Mouse (Mus musculus) adrenal gland, postnatal 36 days (tissue): ENCODE measurements around the gene Nap1l4. TPM values are rescaled to one million over a fixed set of nuclear protein-coding genes. Genes with fewer than 3 reads are reported as not detected.

Source experiments
- DNase-seq, 2 experiments: peaks; one replicate each; pipeline ENCODE4 v3.0.0; 2021; ENCODE audit warnings: mixed read lengths in 1 of 2
- microRNA-seq: library from miRNA; unstranded; fragments of <30 nt; microRNA quantifications from one replicate; pipeline ENCODE4 v1.2.0, GENCODE M21; 2021
- total RNA-seq, 2 experiments: library from RNA; stranded (reverse); gene quantifications; 2 replicates each; pipeline ENCODE4 v1.2.3; 2021

Nap1l4 gene
- total RNA-seq, 2 experiments from 2014 or later = 149 to 150 TPM

DNA sequence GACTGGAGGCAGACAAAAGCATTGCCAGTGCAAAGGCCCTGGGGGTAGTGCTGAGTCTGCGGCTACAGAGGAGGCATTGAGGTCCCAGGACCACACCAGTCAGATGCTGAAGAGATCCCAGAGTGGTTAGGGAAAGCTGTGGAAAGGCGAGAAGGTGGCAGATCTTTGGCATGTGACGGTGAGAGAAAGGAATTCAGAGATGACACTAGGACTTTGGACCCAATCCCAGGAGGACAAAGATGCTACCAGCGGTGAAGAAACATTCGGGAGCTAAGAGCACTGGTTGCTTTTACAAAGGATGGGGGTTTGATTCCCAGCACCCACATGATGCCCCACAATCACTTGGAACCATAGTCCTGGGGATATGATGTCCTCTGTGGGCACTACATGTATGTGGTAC lies 71.1 kb downstream of the Nap1l4 start:
- no peak for DNase-seq

DNA sequence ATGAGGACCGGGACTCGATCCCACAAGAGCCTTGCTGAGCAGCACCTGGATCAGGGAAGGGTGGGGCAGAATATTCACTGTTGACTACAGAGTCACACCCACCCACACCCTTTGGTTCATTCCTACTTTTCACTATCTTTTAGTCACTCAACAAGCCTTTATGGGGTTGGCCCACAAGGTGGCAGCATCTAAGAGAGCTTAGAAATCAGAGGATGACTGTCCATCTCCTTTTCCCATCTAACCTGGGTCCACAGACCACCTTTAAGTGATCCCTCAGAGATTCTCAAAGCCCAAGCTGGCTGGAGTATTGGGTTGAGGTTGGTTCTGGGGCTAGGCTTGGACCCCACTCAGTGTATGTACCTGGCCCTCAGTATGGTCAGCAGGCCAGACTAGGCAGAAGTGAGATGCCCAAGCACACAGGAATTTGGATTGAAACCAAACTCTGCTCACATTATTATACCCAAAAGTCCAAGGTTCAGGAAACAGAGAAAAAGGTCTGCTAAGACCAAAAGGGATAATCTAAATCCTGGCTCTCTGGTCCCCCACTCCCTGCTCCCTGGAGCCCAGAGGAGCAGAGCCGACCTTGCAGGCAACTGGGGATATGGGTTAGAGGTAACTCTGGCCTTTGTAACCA lies 72.1 kb downstream of the Nap1l4 start:
- no peak for DNase-seq

DNA sequence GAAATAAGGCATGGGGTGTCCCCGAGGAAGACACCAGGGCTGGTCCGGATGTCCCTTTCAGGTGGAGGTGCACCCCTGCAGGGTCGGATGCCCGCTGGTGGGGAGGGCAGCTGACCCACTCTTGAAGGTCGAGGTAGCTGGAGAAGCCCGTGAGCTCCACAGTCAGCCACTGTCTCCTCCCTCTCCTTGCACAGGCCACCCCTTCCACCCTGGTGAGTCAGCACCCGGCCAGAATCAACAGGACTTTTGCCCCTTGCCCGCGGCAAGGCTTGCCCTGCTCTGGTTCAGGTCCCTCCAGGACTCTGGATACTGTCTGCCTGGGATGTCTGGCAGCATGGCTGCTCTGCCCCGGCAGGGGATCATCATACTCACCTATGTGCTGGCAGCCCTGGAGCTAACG lies 73.0 kb downstream of the Nap1l4 start:
- peak; percentile 64 to 76 for DNase-seq

DNA sequence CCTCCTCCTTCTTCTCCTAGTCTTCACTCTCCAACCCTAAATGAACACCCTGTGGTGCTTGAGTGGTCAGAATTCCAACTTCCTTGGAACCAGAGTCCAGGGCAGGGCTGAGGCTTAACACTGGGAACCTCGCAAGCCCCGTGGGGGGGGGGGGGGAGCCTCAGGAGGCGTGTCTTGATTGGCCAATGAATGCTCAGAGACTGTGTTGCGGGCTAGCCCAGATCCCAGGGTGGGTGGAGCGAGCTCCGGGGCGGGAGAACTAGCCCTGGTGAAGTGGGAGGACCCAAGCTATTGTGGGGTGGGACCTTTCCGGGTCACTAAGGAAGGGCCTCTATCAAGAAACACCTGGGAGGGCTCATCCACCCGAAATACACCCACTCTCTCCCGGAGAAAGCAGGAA lies 74.1 kb downstream of the Nap1l4 start:
- no peak for DNase-seq

DNA sequence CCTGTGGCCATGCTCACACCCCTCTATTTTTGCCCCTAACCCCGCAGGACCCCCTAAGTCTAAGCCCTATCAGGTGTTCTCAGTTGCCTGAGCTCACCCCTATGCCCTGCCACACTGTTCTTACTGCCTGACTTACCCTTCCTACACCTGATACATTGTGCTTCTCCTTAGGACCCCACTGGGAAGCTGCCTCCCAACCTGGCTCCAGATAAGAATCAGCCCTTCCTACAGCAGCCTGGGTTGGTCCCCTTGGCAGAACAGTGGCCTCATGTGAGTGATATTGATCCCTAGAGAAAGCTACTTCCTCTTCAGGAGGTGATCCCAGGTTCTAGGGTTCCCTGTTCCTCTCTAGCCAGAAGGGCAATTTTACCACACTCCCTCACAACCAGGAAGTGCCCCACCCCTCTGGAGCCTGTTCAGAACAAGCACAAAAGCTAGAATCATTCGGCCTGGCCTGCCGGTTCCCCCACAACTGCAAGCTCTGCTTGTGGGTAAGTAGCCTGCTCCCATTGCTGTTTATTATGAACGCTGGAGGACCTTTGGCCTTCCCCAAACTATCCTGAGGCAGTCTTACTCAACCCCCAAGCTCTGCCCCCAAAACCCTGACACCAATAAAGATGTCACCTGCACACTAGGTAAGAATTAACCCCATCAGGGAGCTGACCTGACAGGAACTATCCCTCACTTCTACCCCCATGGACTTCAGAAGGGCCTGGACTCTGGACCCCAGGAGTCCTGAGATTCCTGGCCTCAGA lies 75.4 kb downstream of the Nap1l4 start, which contains the start of gene Slc22a18:
TSS of gene Slc22a18 (plus strand) at position 390 of the 755 bp plus-strand sequence.
- no peak for DNase-seq

DNA sequence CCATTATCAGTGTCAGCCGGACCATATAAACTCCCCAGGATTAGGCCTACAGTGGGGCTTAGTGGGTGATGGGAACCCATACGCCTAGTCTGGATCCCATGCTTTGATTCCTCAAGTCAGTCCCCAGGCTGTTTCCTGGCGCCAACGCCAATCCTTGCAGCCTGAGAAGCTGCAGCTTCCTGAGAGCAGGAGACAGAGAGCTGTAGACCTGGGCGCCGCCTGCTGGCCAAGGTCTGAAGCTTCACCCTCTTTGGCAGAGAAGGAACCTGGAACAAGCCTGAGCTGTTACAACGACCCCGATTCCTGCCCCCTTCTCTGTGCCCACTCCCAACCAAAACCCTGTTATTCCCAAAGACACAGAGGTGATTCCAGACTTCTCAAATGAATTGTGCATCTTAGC lies 79.0 kb downstream of the Nap1l4 start:
- DNase-seq = peak; percentile 82 to 88

DNA sequence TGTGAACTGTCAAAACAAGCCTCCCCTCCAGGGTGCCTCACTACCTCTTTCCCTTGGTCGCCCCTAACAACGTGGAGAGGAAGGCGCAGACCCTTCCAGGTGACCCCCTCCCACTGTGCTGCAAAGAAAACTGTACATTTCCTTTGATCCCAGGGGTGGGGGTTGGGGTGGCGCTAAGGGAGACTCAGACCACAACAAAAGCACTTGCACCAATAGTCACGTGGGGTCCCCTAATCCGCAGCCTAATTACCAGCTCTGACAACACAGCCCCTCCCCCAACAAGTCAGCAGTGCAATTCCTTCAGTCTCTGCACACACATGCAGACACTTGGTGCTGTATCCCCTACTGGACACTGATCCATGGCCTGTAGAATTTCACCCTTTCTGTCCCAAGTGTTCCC lies 81.2 kb downstream of the Nap1l4 start:
- DNase-seq = no peak

DNA sequence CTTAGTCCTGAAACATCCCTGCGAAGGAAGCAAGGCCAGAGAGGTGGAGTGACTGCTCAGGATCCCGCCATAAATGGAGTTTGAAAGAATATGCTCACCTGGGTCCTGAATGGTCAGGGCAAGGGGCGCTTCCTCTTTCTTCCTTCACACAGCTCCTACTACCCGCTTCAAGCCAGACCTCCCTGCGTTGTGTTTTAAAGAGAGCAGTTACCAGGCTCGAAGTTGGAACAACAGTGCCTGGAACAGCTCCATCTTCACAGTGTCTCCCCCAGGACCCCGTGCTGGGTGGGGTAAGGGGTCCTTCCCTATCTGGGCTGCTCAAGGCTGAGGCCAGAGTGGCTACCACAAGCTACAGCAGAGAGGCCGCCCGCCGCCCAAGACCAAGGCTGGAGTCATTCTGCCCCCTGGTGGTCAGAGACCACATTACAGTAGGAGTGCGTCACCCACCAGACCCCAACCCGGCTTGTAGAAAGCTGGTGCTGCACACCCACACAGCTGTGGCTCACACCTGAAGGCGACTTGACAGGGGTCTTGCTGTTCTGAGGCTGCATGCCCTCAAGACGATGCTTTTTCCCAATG lies 82.7 kb downstream of the Nap1l4 start:
- DNase-seq = peak; percentile 84 to 85

DNA sequence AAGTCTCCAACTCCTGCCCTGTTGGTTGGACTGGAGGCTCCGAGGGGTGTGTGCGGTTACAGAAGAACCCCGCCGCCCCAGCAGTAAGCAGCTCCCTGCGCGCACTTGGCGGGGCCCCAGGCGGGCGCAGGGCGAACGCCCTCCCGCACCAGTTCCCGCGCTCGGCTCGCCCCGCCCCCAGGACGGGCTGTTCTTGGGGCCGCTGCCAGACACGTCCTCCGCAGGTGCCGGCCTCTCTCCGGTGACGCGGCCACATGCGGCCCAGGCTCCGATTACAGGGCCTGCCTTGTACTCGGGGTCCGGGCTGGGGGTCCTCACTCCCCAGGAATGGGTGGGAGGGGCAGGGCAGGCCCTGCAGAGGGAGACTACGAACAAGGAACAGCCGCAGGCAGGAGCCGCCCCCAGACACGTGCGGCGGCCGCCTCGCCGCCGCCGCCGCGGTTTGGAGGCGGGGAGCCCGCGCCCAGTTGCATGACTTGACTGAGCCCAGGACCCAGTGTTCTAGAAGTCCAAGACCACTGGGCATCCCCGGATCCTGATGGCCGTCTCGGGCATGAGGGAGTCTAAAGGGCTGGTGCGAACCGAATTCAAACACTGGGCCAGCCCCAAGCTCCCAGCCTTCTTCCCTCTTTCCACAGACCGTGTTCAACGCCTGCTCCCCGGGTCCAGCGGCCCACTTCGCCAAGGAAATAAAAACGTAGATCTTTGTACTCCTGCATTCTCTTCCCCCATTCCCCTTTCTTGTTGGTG lies 83.9 kb downstream of the Nap1l4 start:
- peak; percentile 73 to 82 for DNase-seq

DNA sequence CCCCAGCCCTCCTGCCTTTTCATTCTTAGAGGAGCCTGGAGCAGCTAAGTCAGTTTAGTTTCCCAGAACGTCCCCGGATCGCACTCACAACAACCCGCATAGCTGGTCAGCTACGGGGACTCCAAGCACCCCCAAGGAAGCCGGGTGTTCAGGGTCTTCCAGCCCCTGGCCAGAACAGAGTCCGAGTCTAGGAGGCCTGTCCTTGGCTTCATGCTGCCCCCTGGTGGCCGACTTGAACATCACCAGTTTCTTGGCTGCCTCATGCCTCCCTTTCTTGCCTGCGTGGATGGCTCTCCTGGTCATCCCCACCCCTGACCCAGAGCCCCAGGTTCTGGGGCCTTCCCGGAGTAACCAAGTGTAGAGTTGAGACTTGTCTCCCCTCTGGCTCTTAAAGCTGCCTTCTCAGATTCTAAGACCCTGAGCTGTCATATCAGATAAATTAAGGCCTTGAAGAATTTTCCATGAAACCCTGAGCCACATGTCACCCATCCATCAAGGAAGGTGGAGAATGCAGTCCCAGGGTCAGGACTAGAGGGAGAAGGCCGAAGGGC lies 85.0 kb downstream of the Nap1l4 start:
- DNase-seq = peak; percentile 82 to 91

Small RNA genes lying within 50 kb of the gene (microRNA-seq; reads per million reads assigned to microRNA genes)
- gene Mir7064 = 1.00 reads per million

Other genes with a start within 250 kb of the Nap1l4 start
- 100 to 1,000 TPM; 242 to 645 TPM for gene Cdkn1c, start 88.1 kb downstream of the Nap1l4 start, total RNA-seq
- 1 to 10 TPM; 1.4 to 1.5 TPM for gene Slc22a18, start 75.4 kb downstream of the Nap1l4 start, total RNA-seq
- gene Phlda2, start 46.0 kb downstream of the Nap1l4 start, total RNA-seq = 1 to 10 TPM in 1 of 2 experiments, under 1 TPM in 1; 0.43 to 2.6 TPM
- 10 to 100 TPM; 46.9 to 59.3 TPM for gene Cars, start 51.0 kb upstream of the Nap1l4 start, total RNA-seq
- 1 to 10 TPM in 1 of 2 experiments, under 1 TPM in 1; 0.79 to 1.7 TPM for gene Tnfrsf26, start 79.6 kb upstream of the Nap1l4 start, total RNA-seq
- 1 to 10 TPM; 3.5 to 3.9 TPM for gene Tnfrsf22, start 100.6 kb upstream of the Nap1l4 start, total RNA-seq
- 1 to 10 TPM; 3.1 to 4.3 TPM for gene Tnfrsf23, start 136.8 kb upstream of the Nap1l4 start, total RNA-seq
- gene Osbpl5, start 207.9 kb upstream of the Nap1l4 start, total RNA-seq = 10 to 100 TPM; 29.6 to 32.4 TPM
- gene Mrgprg, start 217.9 kb upstream of the Nap1l4 start, total RNA-seq = 1 to 10 TPM; 1.3 to 3.8 TPM
- gene Mrgpre, start 235.4 kb upstream of the Nap1l4 start, total RNA-seq = 1 to 10 TPM; 1.3 to 1.6 TPM